Mouse (Mus musculus): ENCODE data around the gene Abcb7.

The Abcb7 gene

GRCm38 (mm10) chrX:104413183-104413983 lies at the start of gene Abcb7:
Gene Abcb7 (minus strand): TSS chrX:104413856.
- peak; percentile 87 to 91 for DNase-seq

GRCm38 (mm10) chrX:104461755-104462154 lies 48.1 kb upstream of the Abcb7 start:
- peak; percentile 14 to 21 for DNase-seq

GRCm38 (mm10) chrX:104452433-104452832 lies 38.8 kb upstream of the Abcb7 start:
- no peak for DNase-seq

- DNase-seq = no peak
These were observed 19.8 kb upstream of the Abcb7 start for GRCm38 (mm10) chrX:104433456-104433855.

GRCm38 (mm10) chrX:104428108-104428507 lies 14.5 kb upstream of the Abcb7 start:
- no peak for DNase-seq

GRCm38 (mm10) chrX:104413995-104414394 lies 339 bp upstream of the Abcb7 start:
- no peak for DNase-seq

GRCm38 (mm10) chrX:104408137-104408536 lies 5.5 kb downstream of the Abcb7 start:
- no peak for DNase-seq

GRCm38 (mm10) chrX:104402463-104402862 lies 11.2 kb downstream of the Abcb7 start:
- DNase-seq = no peak

GRCm38 (mm10) chrX:104401134-104401533 lies 12.5 kb downstream of the Abcb7 start:
- DNase-seq = no peak

GRCm38 (mm10) chrX:104397526-104397925 lies 16.1 kb downstream of the Abcb7 start:
- DNase-seq = no peak

- no peak for DNase-seq
These were observed 54.0 kb downstream of the Abcb7 start for GRCm38 (mm10) chrX:104359686-104360085.

GRCm38 (mm10) chrX:104355842-104356241 lies 57.8 kb downstream of the Abcb7 start:
- no peak for DNase-seq

GRCm38 (mm10) chrX:104348146-104348545 lies 65.5 kb downstream of the Abcb7 start:
- DNase-seq = peak; percentile 18 to 37

- no peak for DNase-seq
These were observed 121.9 kb downstream of the Abcb7 start for GRCm38 (mm10) chrX:104291721-104292120.

GRCm38 (mm10) chrX:104279828-104280227 lies 133.8 kb downstream of the Abcb7 start:
- no peak for DNase-seq

- DNase-seq = no peak
These were observed 149.3 kb downstream of the Abcb7 start for GRCm38 (mm10) chrX:104264371-104264770.

GRCm38 (mm10) chrX:104262468-104262867 lies 151.2 kb downstream of the Abcb7 start:
- no peak for DNase-seq

GRCm38 (mm10) chrX:104256561-104256960 lies 157.1 kb downstream of the Abcb7 start:
- DNase-seq = no peak
